Mouse (Mus musculus) megakaryocyte-erythroid progenitor cell, adult 5-6 weeks (primary cell): ENCODE measurements around the gene Efs. TPM values are rescaled to one million over a fixed set of nuclear protein-coding genes. Genes with fewer than 3 reads are reported as not detected.
"Not testable (repeated sequence)": the region's sequence is repeated elsewhere in the genome, so short reads cannot be mapped to it uniquely, and the experiment has no call there.

Experiments
- ATAC-seq: replicated peaks from 2 replicates; pipeline ENCODE4 v1.8.0; 2016; ENCODE audit warnings: mild to moderate bottlenecking, inconsistent platforms; ENCODE audit not compliant: severe bottlenecking, poor library complexity, low FRiP score, low TSS enrichment
- total RNA-seq, 2 experiments: library from RNA; stranded (forward) in 1 of 2; stranded (reverse) in 1 of 2; fragments of 200-1000, 215-1000 nt in 1 of 2; fragments of >200 nt in 1 of 2; fragmentation: Nextera tagmentation in 1 of 2; gene quantifications; 2 replicates each; pipeline ENCODE4 v1.2.3; 2014 to 2017

Gene Efs
- total RNA-seq, 2 experiments from 2014 or later, result not detected

DNA sequence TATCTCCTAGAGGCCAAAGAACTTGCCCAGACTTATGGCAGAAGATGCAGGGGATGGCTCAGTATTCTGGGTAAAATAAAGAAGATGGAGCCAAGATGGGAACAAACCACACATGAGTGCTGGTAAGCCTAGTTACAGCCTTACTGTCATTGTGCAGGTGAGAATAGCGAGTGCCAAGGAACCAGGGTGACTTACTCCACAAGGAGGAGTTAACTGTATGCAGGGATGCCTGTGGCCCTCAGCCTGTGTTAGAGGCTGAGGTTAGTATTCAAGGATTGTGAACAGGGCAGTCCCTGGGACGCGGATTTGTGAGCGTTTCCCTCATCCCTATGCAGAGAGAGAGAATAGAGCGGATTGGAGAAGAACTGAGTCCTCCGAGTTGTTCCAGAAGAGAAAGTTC lies 25.7 kb upstream of the Efs start:
- no peak for ATAC-seq

DNA sequence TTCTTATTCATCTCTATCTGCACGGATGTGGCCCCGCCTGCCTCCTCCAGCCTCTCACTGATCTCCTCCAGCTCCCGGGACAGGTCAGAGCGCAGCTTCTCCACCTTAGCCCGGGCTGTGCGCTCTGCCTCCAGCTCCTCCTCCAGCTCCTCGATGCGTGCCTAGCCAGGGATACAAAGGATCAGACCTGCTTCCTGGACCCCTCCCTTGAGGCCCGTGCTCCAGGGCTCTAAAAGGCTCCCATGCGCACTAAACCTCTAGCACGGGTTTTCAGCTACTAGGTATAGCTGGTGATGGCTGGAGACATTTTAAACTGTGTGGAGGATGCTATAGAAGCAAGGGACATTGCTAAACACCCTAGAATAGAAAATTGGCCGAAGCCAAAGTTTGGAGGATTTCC lies 24.6 kb upstream of the Efs start:
- no peak for ATAC-seq

DNA sequence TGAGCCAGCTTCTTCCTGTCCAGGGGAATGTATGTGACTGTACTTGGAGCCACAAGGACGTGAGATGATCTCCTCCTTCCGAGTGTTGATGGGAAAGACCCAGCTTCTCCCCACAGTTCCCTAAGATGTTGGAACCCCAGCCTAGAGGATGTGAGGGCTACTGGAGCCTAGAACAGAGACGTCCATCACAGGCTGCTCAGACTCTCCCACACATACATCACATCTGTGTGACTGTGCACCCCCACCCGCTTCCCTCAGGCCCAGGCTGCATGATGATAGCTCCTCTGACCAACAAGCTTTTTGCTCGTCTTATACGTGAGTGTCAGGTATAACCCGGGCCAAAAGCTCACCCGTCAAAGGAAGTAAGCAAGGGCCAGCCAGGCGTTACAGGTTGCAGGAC lies 22.9 kb upstream of the Efs start:
- no peak for ATAC-seq

DNA sequence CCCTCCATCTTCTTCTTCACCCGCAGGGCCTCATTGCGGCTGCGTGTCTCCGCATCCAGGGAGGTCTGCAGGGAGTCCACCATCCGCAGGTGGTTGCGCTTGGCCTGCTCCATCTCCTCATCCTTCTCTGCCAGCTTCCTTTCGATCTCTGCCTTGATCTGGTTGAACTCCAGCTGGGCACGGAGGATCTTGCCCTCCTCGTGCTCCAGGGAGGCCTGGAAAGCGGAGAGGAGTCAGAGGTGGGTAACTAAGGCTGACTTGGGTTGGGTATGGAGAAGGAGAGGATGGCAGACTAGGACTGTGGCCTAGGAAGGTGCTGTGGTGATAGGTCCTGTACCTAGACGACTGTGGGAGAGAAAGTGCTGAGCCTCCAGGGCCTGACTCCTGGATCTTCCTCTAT lies 21.1 kb upstream of the Efs start:
- not testable (repeated sequence) for ATAC-seq

DNA sequence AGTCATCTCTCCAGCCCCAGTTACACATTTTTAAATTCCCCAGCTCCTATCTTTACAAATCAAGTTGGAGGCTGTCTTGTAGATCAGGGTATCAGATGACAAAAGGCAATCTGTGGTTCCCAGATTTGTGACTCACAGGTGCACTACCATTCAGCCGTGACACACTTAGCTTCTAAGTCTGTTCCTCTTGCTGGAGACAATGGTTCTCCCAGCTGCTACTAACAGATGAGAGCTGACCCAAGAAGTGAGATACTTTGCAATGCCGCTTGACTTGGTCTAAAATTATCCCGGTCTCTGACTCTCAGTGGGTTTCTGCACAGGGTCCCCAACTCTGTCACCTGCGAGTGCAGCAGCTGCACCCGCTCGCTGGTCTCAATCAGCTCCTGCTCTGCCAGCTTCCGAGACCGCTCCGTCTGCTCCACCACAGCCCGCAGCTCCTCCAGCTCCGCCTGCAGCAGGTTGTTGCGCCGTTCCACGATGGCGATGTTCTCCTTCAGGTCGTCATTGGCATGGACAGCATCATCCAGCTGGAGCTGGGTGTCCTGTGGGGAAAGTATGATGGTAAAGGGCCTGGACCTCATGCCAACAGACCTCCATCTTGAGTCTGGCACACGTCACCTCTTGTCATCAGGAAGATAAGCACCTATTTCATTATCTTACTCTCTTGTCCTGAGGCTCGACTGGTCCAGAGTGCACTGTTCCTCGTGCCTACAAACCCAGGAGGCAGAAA lies 20.2 kb upstream of the Efs start:
- ATAC-seq, result no peak

DNA sequence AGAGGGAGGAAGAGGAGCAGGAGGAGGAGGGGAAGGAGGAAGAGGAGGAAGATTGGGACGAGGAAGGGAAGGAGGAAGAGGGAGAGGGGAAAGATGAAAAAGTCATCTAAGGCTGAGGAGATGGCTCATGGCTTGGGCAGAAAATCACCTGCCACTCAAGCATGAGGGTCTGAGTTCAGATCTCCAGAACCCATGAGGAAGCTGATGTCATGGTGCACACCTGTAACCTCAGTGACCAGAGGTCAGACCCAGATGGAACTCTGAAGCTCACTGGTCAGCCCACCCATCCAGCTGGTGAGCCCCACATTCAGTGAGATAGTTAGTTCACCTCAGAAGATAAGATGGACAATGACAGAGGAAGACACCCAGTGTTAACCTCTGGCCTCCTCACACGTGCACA lies 19.0 kb upstream of the Efs start:
- ATAC-seq, result no peak

DNA sequence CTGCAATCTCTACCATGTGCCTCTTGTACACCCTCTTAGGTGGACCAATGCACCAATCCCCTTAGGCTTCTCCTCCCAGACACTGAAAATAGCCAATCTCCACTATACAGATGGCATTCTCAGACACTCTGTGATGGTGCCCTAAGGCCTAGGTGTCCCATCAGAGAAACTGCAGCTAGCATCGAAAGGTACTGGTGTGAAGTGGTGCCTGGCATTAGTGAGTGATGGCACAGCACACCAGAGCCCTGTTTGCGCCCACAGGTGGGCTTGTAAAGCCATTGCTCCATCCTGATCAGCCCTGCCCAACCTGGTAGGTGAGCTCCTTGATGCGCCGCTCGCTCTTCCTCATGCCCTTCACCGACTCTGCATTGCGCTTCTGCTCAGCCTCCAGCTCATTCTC lies 18.0 kb upstream of the Efs start:
- no peak for ATAC-seq

DNA sequence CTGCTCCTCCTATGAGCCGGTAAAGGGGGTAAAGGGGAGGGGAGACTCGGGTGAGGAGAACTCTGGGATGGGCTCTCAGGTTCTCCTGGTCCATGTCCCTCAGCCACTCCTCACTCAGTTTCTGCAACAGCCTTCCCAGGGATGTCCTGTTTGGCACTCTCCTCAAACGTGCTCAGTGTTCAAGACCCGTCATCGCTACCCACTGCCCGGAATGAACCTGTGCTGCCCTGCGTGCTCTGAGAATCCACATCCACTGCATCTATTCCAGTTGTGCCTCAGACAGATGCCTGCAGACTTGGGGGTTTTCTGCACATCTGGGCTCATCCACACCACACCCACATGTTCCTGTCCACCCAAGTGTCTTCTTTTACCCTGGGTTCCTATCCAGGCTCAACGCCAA lies 16.6 kb upstream of the Efs start:
- ATAC-seq, result no peak

DNA sequence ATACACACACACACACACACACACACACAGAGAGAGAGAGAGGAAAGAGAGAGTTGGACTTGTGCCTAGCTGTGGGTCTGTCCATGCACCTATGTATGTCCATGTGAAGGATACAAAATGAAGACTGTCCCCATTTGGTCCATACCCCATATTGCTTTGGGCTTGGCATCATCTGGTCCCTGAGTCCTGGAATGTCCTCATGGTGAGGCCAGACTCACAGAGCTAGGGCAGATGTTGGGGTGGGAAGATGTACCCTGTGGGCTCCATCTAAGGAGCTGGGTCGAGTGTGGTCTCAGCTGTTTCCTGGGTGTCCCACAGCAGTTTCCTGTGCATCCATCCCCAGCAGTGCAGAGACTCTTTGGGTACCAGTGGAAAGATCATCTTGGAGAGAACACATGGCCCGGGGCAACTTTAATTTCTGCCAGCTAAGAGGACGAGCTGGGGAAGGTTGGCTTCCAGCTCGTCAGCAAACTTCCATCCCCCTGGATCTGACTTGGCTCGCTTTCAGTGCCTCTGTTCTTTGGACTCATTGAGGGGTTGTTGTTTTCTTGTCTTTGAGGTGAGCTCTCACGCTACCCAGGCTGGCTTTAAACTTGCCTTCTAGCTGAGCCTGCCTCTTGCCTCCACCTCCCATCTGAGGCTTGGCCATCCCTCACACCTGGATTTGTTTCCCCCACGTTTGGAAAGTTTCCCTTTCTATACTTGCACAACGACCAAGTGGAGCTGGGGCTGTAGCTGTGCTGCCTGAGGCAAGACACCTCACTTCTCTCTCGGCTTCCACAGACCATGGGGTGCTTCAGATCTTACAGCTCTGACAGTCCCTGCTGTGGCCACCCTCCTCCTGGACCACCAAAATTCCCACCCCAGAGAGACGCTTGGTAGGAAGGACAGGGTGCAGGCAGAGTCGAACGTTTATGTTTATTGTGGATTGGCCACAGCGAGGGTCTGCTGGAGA lies 15.4 kb upstream of the Efs start:
- no peak for ATAC-seq

DNA sequence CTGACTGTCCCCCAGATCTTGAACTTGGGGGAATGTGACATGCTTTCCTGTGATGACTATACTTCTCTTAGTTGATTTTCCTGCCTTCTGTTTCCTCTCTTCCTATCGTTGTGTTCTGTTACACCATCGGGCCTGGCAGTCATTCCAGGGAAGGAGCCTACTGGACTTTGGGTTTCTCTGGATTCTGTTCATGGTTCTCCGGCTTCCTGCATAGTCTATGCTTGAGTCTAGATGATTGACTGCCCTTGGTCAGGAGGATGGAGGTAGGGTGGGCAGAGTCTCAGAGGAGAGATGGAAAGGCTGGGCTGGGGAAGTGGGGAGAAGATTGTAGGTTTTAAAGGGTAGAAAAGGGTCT lies 14.2 kb upstream of the Efs start:
- no peak for ATAC-seq

DNA sequence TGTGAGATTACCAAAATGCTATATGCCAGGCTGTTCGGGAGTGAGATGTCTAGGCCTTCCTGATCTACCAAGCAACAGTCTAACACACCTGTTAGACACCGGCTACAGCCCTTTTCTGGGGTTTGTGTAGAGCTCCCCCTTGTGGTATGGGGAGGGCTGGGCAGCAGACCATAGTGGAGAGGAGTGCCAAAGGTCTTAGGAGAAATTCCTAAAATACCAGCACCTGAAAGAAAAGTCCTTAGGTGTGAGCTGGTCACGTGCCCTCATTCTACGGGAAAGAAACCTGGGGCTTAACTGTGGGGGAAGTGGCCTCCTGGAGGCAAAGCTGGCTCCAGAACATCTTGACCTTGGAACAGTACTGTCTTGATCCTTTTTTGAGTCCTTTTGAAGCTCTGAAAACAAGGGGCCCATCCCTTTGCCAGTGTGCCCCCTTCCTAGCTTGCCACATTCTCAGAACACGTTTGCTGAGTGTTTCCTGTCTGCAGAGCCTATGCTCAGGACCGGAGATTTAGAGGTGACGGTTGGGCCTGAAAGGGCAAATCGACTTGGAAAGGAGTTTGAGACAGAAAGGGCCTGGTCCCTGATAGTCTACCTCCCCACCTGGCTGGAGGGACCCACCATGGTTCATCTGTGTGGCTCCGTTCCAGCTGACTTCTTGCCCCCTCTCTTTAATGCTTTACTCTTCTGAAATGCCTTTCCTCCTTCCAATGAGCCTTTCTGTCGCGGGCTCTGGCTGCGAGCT lies 13.7 kb upstream of the Efs start:
- peak; percentile 66 for ATAC-seq

DNA sequence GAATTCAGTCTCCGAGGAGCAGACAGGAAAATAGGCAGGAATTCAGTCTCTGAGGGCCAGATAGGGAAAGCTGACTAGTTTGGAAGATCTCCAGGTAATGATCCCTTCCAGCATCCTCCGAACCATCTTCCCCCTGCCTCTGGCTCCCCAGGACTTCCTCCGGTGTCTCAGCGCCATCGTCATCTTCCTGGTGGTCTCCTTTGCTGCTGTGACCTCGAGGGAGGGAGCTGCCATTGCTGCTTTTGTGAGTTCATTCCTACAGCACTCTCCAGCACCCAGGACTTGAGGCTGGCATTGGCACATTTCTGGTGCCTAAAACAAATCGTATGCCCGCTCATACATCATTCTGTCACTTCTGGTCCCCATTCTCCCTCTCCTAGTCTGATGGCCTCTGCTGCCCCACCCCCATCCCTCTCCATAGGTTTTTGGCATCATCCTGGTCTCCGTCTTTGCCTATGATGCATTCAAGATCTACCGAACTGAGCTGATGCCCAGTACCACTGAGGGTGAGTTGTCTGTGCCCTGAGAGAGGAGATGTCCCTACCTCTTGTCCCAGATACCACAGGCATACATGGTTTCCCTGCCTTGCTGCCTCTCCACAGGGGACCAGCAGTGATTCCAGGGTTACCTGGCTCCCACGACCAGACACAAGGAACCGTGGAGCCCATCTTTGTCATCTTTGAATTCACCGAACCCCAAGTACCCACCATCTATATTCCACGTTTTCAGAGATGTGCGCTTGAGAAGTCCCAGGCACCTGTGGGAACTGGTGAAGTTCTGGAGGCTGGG lies 12.7 kb upstream of the Efs start:
- ATAC-seq, result no peak

DNA sequence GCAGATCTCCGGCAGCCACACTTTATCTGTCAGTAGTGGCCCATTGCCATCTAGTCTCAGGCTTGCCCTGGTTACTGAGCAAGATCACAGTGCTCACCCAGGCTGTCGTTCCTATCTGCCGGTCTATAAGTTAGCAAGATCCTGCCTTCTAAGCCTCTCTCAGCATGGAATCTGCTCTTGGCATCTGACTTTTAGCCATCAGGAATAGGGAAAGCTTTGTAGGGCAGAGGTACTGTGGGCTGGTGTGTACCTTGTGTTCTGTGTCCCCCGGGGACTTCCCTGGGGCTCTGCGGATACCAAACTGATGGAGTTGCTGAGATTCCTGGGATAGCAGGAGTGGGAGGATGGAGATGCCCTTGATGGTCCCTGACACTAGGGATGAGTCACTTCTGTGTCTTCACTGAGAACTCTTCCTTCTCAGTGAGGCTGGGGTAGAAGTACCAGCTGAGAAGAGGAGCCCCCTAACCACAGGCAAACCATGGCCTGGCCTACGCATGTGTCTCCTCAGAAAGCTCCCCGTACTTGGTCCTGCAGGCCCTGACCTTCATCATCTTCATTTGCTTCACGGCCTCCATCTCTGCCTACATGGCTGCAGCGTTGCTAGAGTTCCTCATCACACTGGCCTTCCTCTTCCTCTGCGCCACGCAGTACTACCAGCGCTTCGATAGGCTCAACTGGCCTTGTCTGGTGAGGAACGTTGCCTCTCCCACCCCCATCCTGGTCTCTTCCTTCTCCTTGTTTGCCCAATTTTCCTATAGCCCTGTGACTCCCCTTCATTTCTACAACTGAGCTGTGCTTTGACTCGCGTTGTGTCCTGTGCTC lies 11.6 kb upstream of the Efs start:
- no peak for ATAC-seq

DNA sequence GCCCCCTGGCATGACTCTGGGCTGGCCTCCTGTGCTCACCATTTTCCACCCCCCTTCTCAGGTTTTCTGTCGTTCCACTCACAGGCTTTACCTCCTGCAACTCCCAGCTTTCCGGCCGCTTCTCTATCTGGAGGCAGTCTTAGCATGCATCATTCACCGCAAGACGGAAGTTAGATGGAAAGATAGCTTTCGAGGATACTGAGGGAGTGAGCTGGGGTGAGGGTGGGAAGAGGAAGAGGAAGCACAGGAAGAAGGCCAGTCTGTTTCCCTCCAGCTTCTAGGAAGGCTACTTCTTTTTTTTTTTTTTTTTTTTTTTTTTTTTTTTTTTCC lies 10.9 kb upstream of the Efs start:
- ATAC-seq, result no peak

DNA sequence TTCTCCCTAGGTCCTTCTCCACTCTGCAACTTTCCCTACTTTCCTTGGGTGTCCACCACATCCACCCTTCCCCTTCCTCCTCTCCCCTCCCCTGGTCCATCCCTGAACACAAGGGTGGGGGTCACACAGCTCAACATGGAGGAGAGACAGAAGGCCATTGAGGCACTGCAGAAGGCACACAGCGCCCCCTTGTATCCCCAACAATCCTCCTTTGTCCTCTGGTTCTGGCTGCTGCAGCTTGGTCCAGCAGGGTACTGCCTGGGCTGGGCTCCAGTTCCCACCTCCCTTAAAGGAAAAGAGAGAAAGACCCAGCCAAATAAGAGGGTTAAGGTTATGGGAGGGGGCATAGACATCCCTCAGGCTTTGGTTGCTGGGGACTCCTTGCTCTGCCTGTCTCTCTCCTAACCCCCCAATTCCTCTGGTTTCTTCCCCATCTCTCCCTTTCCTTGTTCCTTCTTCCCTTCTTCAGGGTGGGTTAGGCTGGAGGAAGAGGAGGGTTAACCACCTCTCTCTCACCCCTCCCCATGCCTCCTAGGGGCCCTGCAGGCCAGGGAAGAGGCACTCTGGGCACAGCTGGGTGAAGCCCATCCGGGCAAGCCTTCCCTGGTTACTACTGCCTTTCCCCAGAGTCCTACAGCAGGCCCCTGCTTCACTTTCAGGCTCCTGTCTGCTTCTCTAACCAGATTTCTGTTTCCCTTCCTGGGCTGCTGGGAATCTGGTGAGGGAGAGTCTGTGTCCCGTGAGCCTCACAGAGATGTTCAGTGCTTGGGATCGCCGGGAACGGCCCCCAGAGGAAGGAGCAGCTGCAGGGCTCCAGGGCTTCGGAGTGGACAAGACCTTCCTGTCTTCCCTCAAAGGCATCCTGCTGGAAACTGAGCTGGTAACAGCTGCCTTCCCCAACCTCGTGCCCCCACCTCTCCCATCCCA lies 10.2 kb upstream of the Efs start, which contains the start of gene Cmtm5:
Gene Cmtm5 (plus strand): TSS at position 358 of the 927 bp plus-strand sequence.
- ATAC-seq, result no peak

DNA sequence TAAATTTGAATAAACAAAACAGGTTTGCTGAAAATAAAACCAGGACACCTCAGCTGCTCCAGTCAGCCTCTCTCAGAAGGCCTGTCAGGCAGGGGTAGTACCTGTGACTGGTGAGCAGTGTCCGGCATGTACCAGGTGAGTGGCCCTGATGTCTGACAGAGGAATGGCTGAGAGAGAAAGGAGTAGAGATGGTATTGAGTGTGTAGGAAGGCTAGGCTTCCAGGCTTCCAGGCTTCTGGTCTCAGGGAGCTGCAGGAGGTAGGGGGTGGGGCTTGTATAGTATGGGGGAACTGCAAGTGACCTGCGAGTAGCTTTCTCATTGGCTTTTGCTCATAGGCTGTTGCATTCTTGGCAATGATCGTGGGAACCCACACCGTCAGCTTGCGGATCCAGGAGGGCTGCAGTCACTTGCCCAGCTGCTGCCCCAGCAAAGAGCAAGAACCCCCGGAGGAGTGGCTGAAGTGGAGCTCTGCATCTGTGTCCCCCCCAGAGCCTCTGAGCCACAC lies 6.8 kb upstream of the Efs start, which contains the start of gene Il25:
Gene Il25 (plus strand): TSS at position 51 of the 506 bp plus-strand sequence.
- no peak for ATAC-seq

DNA sequence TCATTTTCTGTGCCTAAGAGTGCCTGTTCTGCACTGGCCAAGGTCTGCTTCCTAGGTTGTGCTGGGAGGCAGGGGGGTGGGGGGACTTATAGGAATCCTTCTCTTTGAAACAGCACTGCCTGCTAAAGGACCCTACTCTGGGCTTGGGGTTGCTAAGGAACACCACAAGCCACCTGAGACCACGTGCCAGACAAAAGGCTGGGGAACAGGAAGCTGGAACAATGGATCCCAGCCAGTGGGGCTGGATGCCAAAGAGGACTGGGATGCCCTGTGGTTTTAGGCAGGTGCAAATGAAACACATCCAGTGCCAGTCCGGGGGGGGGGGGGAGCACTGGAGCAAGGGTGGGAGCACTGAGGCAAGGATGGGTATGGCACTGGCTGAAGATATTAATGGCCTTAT lies 4.5 kb upstream of the Efs start:
- ATAC-seq, result no peak
